Mouse (Mus musculus): ENCODE measurements around the gene Srgap2.

GRCm38 (mm10) chr1:131513136-131513535, 14.0 kb downstream of the Srgap2 start:
- TF ChIP-seq GATA1 (IDR thresholded peaks at IDR 0.05; ENCODE audit: low read length), result no peak
- no peak for TF ChIP-seq TAL1 (IDR thresholded peaks at IDR 0.05; ENCODE audit: low read length)

Measured in erythroblast, embryonic 14.5 days (primary cell).